Mouse (Mus musculus) embryonic facial prominence, embryonic 14.5 days (tissue): Measurements from ENCODE around the gene Dop1a. TPM values are rescaled to one million over a fixed set of nuclear protein-coding genes. Genes with fewer than 3 reads are reported as not detected.
A peak's percentile ranks its signal among the peaks of the same experiment; 100 is the strongest.

ENCODE experiments used
- ATAC-seq: fragments of 200-750 bp; cut with Nextera tagmentation; 2 replicates; pipeline ENCODE4 v1.8.0; 2017; ENCODE audit warnings: low read depth, moderate number of reproducible peaks, moderate TSS enrichment
- DNase-seq: peaks from one replicate; pipeline ENCODE4 v3.0.0-alpha.2; 2015; ENCODE audit warnings: low spot score
- H3K27ac ChIP-seq: fragments of 300-500 bp; sonication (generic); replicated peaks from 2 replicates; pipeline ENCODE4 v1.5.1; 2014; ENCODE audit warnings: low read depth, mild to moderate bottlenecking, low read length, moderate library complexity
- H3K27me3 ChIP-seq: fragments of 300-500 bp; sonication (generic); replicated peaks from 2 replicates; pipeline ENCODE4 v1.6.1; 2014; ENCODE audit warnings: low read length; ENCODE audit not compliant: control insufficient read depth, insufficient read depth
- H3K36me3 ChIP-seq: fragments of 300-500 bp; sonication (generic); 2 replicates; pipeline ENCODE4 v1.6.1; 2014; ENCODE audit warnings: low read length, mixed read lengths; ENCODE audit not compliant: control insufficient read depth, insufficient read depth
- H3K4me1 ChIP-seq: fragments of 300-500 bp; sonication (generic); 2 replicates; pipeline ENCODE4 v1.6.1; 2014; ENCODE audit warnings: antibody characterized with exemption, low read length; ENCODE audit not compliant: control insufficient read depth, insufficient read depth
- H3K4me2 ChIP-seq: fragments of 300-500 bp; sonication (generic); 2 replicates; pipeline ENCODE4 v1.6.1; 2014; ENCODE audit warnings: low read depth, mild to moderate bottlenecking, low read length, moderate library complexity, mixed read lengths
- H3K4me3 ChIP-seq: fragments of 300-500 bp; sonication (generic); 2 replicates; pipeline ENCODE4 v1.5.1; 2014; ENCODE audit warnings: low read depth, mild to moderate bottlenecking, low read length
- H3K9ac ChIP-seq: fragments of 300-500 bp; sonication (generic); 2 replicates; pipeline ENCODE4 v1.6.1; 2014; ENCODE audit warnings: low read depth, mild to moderate bottlenecking, low read length, moderate library complexity, mixed read lengths
- H3K9me3 ChIP-seq: fragments of 300-500 bp; sonication (generic); 2 replicates; pipeline ENCODE4 v1.6.1; 2016; ENCODE audit warnings: low read length; ENCODE audit not compliant: control insufficient read depth
- WGBS: fragments of 180-500 bp; shearing (Covaris S2); extraction: QIAGEN DNeasy Blood & Tissue Kit; methylation state at CpG from one replicate; pipeline ENCODE4 v1.1.7; 2014; 5-methylcytosine and 5-hydroxymethylcytosine counted together
- polyA plus RNA-seq: library from polyadenylated mRNA; unstranded; fragments of >200 nt; fragmentation: Nextera tagmentation; extraction: Ambion mirVana; gene quantifications from 2 replicates; pipeline ENCODE4 v1.2.1, GENCODE M21; 2014

Gene Dop1a
- polyA plus RNA-seq, result 19.2 and 20.8 TPM in 2 replicates

GRCm38 (mm10) chr9:86466990-86467870 is at the start of gene Dop1a:
TSS of gene Dop1a (plus strand) at chr9:86467154.
- H3K36me3 ChIP-seq, result no peaks in the 10 kb centered on the region
- no peaks in the 10 kb centered on the region for H3K9me3 ChIP-seq
- peaks cover 3% of the 10 kb centered on the region for H3K27me3 ChIP-seq
- DNase-seq, result peak; percentile 94
- 1% methylated on average over 72 of the region's 93 CpGs for WGBS
- H3K4me1 ChIP-seq, result peaks cover 6% of the 10 kb centered on the region; the same call in 1 of the 2 replicates
- ATAC-seq, result peak; percentile 95
- peak within 1 kb of the TSS; percentile 72; the same call in 1 of the 2 replicates for H3K27ac ChIP-seq
- H3K4me2 ChIP-seq, result peak within 1 kb of the TSS; percentile 71
- H3K4me3 ChIP-seq, result peak within 1 kb of the TSS; percentile 89
- H3K9ac ChIP-seq, result peak within 1 kb of the TSS; percentile 88

GRCm38 (mm10) chr9:86417971-86418370 is 49.0 kb upstream of the Dop1a start:
- Histone ChIP-seq H3K36me3 (no peaks in the 10 kb centered on the region), H3K9ac (no peak overlapping the region), H3K9me3 (no peaks in the 10 kb centered on the region), H3K4me1 (no peaks in the 10 kb centered on the region), H3K4me3 (no peak overlapping the region), H3K27me3 (no peaks in the 10 kb centered on the region), H3K27ac (no peak overlapping the region), H3K4me2 (no peak overlapping the region)
- ATAC-seq (no peak), DNase-seq (no peak)
- WGBS, result 100% methylated on average over 1 of the region's 1 CpGs

- no peak overlapping the region for H3K4me2 ChIP-seq
- no peaks in the 10 kb centered on the region for H3K9me3 ChIP-seq
- no peak for DNase-seq
- H3K4me3 ChIP-seq, result no peak overlapping the region
- no peak overlapping the region for H3K27ac ChIP-seq
- H3K27me3 ChIP-seq, result no peaks in the 10 kb centered on the region
- no peak for ATAC-seq
- H3K4me1 ChIP-seq, result no peaks in the 10 kb centered on the region
- H3K36me3 ChIP-seq, result no peaks in the 10 kb centered on the region
- WGBS, result 83% methylated on average over 6 of the region's 6 CpGs
- H3K9ac ChIP-seq, result no peak overlapping the region
Measured at GRCm38 (mm10) chr9:86419366-86419765, 47.6 kb upstream of the Dop1a start.

GRCm38 (mm10) chr9:86423331-86423730 is 43.6 kb upstream of the Dop1a start:
- no peaks in the 10 kb centered on the region for H3K4me1 ChIP-seq
- ATAC-seq, result no peak
- H3K36me3 ChIP-seq, result no peaks in the 10 kb centered on the region
- H3K9ac ChIP-seq, result no peak overlapping the region
- 89% methylated on average over 4 of the region's 4 CpGs for WGBS
- no peak overlapping the region for H3K4me3 ChIP-seq
- H3K9me3 ChIP-seq, result no peaks in the 10 kb centered on the region
- H3K27ac ChIP-seq, result no peak overlapping the region
- H3K27me3 ChIP-seq, result no peaks in the 10 kb centered on the region
- no peak for DNase-seq
- no peak overlapping the region for H3K4me2 ChIP-seq

- no peak overlapping the region for H3K4me2 ChIP-seq
- H3K4me3 ChIP-seq, result no peak overlapping the region
- H3K27ac ChIP-seq, result no peak overlapping the region
- no peak overlapping the region for H3K9ac ChIP-seq
- DNase-seq, result no peak
- H3K36me3 ChIP-seq, result no peaks in the 10 kb centered on the region
- WGBS, result 94% methylated on average over 3 of the region's 3 CpGs
- H3K4me1 ChIP-seq, result no peaks in the 10 kb centered on the region; the same call in 1 of the 2 replicates
- H3K9me3 ChIP-seq, result no peaks in the 10 kb centered on the region
- no peak for ATAC-seq
- no peaks in the 10 kb centered on the region for H3K27me3 ChIP-seq
Measured at GRCm38 (mm10) chr9:86435510-86435909, 31.4 kb upstream of the Dop1a start.

GRCm38 (mm10) chr9:86436608-86437007 is 30.3 kb upstream of the Dop1a start:
- no peak overlapping the region for H3K9ac ChIP-seq
- ATAC-seq, result no peak
- H3K4me1 ChIP-seq, result no peaks in the 10 kb centered on the region; the same call in 1 of the 2 replicates
- no peak overlapping the region for H3K27ac ChIP-seq
- WGBS, result 91% methylated on average over 8 of the region's 8 CpGs
- no peaks in the 10 kb centered on the region for H3K9me3 ChIP-seq
- no peak for DNase-seq
- no peaks in the 10 kb centered on the region for H3K27me3 ChIP-seq
- H3K36me3 ChIP-seq, result no peaks in the 10 kb centered on the region
- H3K4me3 ChIP-seq, result no peak overlapping the region
- no peak overlapping the region for H3K4me2 ChIP-seq

- DNase-seq (no peak), ATAC-seq (no peak)
- no peak overlapping the region for H3K27ac ChIP-seq
- no peak overlapping the region for H3K9ac ChIP-seq
- no peaks in the 10 kb centered on the region; the same call in 1 of the 2 replicates for H3K4me1 ChIP-seq
- WGBS, result 60% methylated on average over 11 of the region's 11 CpGs
- H3K4me3 ChIP-seq, result no peak overlapping the region
- H3K27me3 ChIP-seq, result no peaks in the 10 kb centered on the region
- H3K4me2 ChIP-seq, result no peak overlapping the region
- H3K36me3 ChIP-seq, result no peaks in the 10 kb centered on the region
- H3K9me3 ChIP-seq, result no peaks in the 10 kb centered on the region
Measured at GRCm38 (mm10) chr9:86438337-86439009, 28.5 kb upstream of the Dop1a start.

GRCm38 (mm10) chr9:86442248-86442647 is 24.7 kb upstream of the Dop1a start:
- Histone ChIP-seq H3K27me3 (no peaks in the 10 kb centered on the region), H3K4me2 (no peak overlapping the region), H3K36me3 (no peaks in the 10 kb centered on the region), H3K9me3 (no peaks in the 10 kb centered on the region), H3K27ac (no peak overlapping the region), H3K9ac (no peak overlapping the region), H3K4me3 (no peak overlapping the region), H3K4me1 (no peaks in the 10 kb centered on the region; the same call in 1 of the 2 replicates)
- ATAC-seq, result no peak
- DNase-seq, result no peak
- WGBS, result 91% methylated on average over 4 of the region's 4 CpGs
